Mouse (Mus musculus): Measurements from ENCODE around the gene Slc22a3.

DNA sequence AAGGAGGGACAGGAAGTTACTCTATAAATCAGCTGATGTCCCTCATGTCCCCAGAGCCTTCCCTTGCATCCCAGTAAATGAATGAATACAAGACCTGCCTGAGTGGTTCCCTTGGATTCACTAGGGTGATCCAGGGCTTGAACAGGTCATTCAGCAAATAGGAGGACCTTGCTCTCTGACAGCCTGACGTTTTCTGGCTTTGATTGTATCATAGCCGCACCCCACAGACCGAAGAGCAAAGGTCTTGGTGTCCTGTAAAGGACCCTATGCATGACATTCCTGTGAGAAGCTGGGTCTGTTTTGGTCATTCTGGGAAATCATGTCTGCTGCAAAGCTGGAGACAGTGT is 94.6 kb downstream of the Slc22a3 start:
- no peak for TF ChIP-seq ZKSCAN1 (IDR thresholded peaks at IDR 0.05; ENCODE audit: low read depth, low read length)
- no peak for TF ChIP-seq ETS1 (IDR thresholded peaks at IDR 0.05; ENCODE audit: low read depth, low read length)
- no peak for TF ChIP-seq CTCF (IDR thresholded peaks at IDR 0.05 in 2 of 3, conservative IDR thresholded peaks at IDR 0.05 in 1 of 3; ENCODE audit: control insufficient read depth in 1 of 3, insufficient read depth in 1 of 3, low read depth in 2 of 3, low read length in 3 of 3, poor library complexity in 1 of 3, severe bottlenecking in 1 of 3)
- TF ChIP-seq MYC (IDR thresholded peaks at IDR 0.05; ENCODE audit: low read depth, low read length): no peak
- TF ChIP-seq NRF1 (IDR thresholded peaks at IDR 0.05; ENCODE audit: insufficient read depth, low read depth, low read length, poor library complexity, severe bottlenecking): no peak
